27 mouse cellular contexts compared by ENCODE assay signal in genomic region chr1:172286740-172287139, GRCm38 (mm10). TPM values are rescaled to one million over a fixed set of nuclear protein-coding genes. Genes with fewer than 3 reads are reported as not detected.
DNase-seq lines count a peak whose midpoint lies in the region; ATAC-seq and TF ChIP-seq lines count a peak whose summit lies in the region.
"Had no signal": no experiment of that assay in that cellular context is flagged by ENCODE, and none has a peak within 500 bp of the region (broad histone marks: within the 10 kb centered on the region; RNA-seq: fewer than 3 reads in every experiment).

No protein-coding gene starts in this region.

- H3K4me3 ChIP-seq in layer of hippocampus, adult 2 months = no peak overlapping the region
- H3K4me3 ChIP-seq: embryonic facial prominence, embryonic 10.5 days; embryonic facial prominence, embryonic 12.5 days; forebrain, embryonic 13.5 days; forebrain, embryonic 15.5 days had no signal

- no peak for TF ChIP-seq CTCF in layer of hippocampus, adult 2 months (conservative IDR thresholded peaks at IDR 0.05)

- peak; percentile 36 for ATAC-seq in activated CD4-positive, CD25-positive, alpha-beta regulatory T cell, adult 4 months
- ATAC-seq: forebrain, embryonic 13.5 days; forebrain, embryonic 15.5 days; forebrain, postnatal 0 days; Patski had no signal

- peak; percentile 63 for DNase-seq in adrenal gland, adult 2 months
- no peak for DNase-seq in adrenal gland, adult 18-20 months (ENCODE audit: low spot score in 2 of 2)
- no peak for DNase-seq in layer of hippocampus, adult 2 months (ENCODE audit: low spot score in 2 of 2)
- no peak for DNase-seq in layer of hippocampus, adult 8-10 months (ENCODE audit: low spot score in 2 of 2)
- DNase-seq in urinary bladder, adult 2 months (ENCODE audit: low spot score) = no peak
- no peak for DNase-seq in cerebellum, postnatal 4 days (ENCODE audit: low spot score in 2 of 2)
- DNase-seq: adrenal gland, postnatal 10 days; adrenal gland, postnatal 25 days; B cell, adult 2 months; cerebellum, adult 11 months; cerebellum, adult 18-20 months; cerebellum, adult 8-10 months; cerebellum, adult 9-11 months; cerebellum, postnatal 14 days; cerebellum, postnatal 36 days; forebrain, postnatal 0 days had no signal

- peak overlapping the region; percentile 10; the same call in 1 of the 2 replicates for H3K27ac ChIP-seq in layer of hippocampus, adult 2 months
- H3K27ac ChIP-seq: embryonic facial prominence, embryonic 10.5 days; embryonic facial prominence, embryonic 12.5 days; forebrain, embryonic 13.5 days; forebrain, embryonic 15.5 days had no signal

RNA-seq across cellular contexts. Expression of gene Atp1a2, which starts 11.1 kb away (rescaled TPM):
- total RNA-seq in adrenal gland, adult 2 months (2021) = 100 to 1,000 TPM; 126 to 247 TPM
- polyA plus RNA-seq in adrenal gland, adult 2 months (2012; rRNA removed) = 57.3 and 85.0 TPM in 2 replicates
- 100 to 1,000 TPM; 128 to 221 TPM for total RNA-seq in adrenal gland, adult 18-20 months (2021)
- 100 to 1,000 TPM; 585 to 600 TPM for total RNA-seq in layer of hippocampus, adult 2 months (2021)
- total RNA-seq in layer of hippocampus, adult 8-10 months (2022) = 100 to 1,000 TPM; 613 to 678 (median 645) TPM
- polyA plus RNA-seq in activated CD4-positive, CD25-positive, alpha-beta regulatory T cell, adult 4 months (2017; shearing (Covaris generic)) = under 1 TPM; 0.08 to 0.12 TPM
- polyA plus RNA-seq in urinary bladder, adult 2 months (2012; rRNA removed) = 44.1 and 57.0 TPM in 2 replicates
- polyA plus RNA-seq: G1E had no signal

RNA-seq across cellular contexts. Expression of gene Igsf8, which starts 25.3 kb away (rescaled TPM):
- 10 to 100 TPM; 32.2 to 38.3 TPM for total RNA-seq in adrenal gland, adult 2 months (2021)
- 109 and 126 TPM in 2 replicates for polyA plus RNA-seq in adrenal gland, adult 2 months (2012; rRNA removed)
- 10 to 100 TPM; 20.8 to 27.8 TPM for total RNA-seq in adrenal gland, adult 18-20 months (2021)
- 100 to 1,000 TPM; 255 to 257 TPM for total RNA-seq in layer of hippocampus, adult 2 months (2021)
- 100 to 1,000 TPM; 226 to 260 (median 236) TPM for total RNA-seq in layer of hippocampus, adult 8-10 months (2022)
- polyA plus RNA-seq in activated CD4-positive, CD25-positive, alpha-beta regulatory T cell, adult 4 months (2017; shearing (Covaris generic)) = 1 to 10 TPM; 3.4 to 3.8 TPM
- polyA plus RNA-seq in urinary bladder, adult 2 months (2012; rRNA removed) = 54.7 and 60.0 TPM in 2 replicates

RNA-seq across cellular contexts. Expression of gene Atp1a4, which starts 28.5 kb away (rescaled TPM):
- 1 to 10 TPM in 1 of 2 experiments, under 1 TPM in 1; 0.62 to 3.6 TPM for total RNA-seq in adrenal gland, adult 2 months (2021)
- polyA plus RNA-seq in adrenal gland, adult 2 months (2012; rRNA removed) = 0.90 and 0.91 TPM in 2 replicates
- total RNA-seq in adrenal gland, adult 18-20 months (2021) = 1 to 10 TPM in 1 of 2 experiments, under 1 TPM in 1; 0.42 to 3.7 TPM
- not detected for total RNA-seq in layer of hippocampus, adult 2 months (2021)
- not detected for total RNA-seq in layer of hippocampus, adult 8-10 months (2022)
- not detected for polyA plus RNA-seq in activated CD4-positive, CD25-positive, alpha-beta regulatory T cell, adult 4 months (2017; shearing (Covaris generic))
- not detected in 2 replicates for polyA plus RNA-seq in urinary bladder, adult 2 months (2012; rRNA removed)
- total RNA-seq: CH12.LX; forebrain, postnatal 0 days had no signal
- polyA plus RNA-seq: cortical plate, adult 2 months; embryonic facial prominence, embryonic 10.5 days; embryonic facial prominence, embryonic 12.5 days; embryonic facial prominence, embryonic 14.5 days; forebrain, embryonic 11.5 days; forebrain, postnatal 0 days; G1E had no signal

RNA-seq across cellular contexts. Expression of gene Kcnj9, which starts 42.4 kb away (rescaled TPM):
- total RNA-seq in adrenal gland, adult 2 months (2021) = under 1 TPM; 0.09 to 0.17 TPM
- polyA plus RNA-seq in adrenal gland, adult 2 months (2012; rRNA removed) = 0.67 and 0.85 TPM in 2 replicates
- under 1 TPM in 1 of 2 experiments, not detected in 1; 0.22 TPM for total RNA-seq in adrenal gland, adult 18-20 months (2021)
- 10 to 100 TPM; 67.2 to 69.2 TPM for total RNA-seq in layer of hippocampus, adult 2 months (2021)
- total RNA-seq in layer of hippocampus, adult 8-10 months (2022) = 10 to 100 TPM; 66.5 to 88.7 (median 77.5) TPM
- polyA plus RNA-seq in activated CD4-positive, CD25-positive, alpha-beta regulatory T cell, adult 4 months (2017; shearing (Covaris generic)) = under 1 TPM in 1 of 2 experiments, not detected in 1; 0.08 TPM
- 0.04 and 0.23 TPM in 2 replicates for polyA plus RNA-seq in urinary bladder, adult 2 months (2012; rRNA removed)
- total RNA-seq: G1E had no signal
- polyA plus RNA-seq: G1E had no signal

RNA-seq across cellular contexts. Expression of gene Kcnj10, which starts 54.3 kb away (rescaled TPM):
- total RNA-seq in adrenal gland, adult 2 months (2021) = 1 to 10 TPM; 1.0 to 1.1 TPM
- 0.99 and 1.1 TPM in 2 replicates for polyA plus RNA-seq in adrenal gland, adult 2 months (2012; rRNA removed)
- total RNA-seq in adrenal gland, adult 18-20 months (2021) = 1 to 10 TPM; 1.3 to 1.5 TPM
- 10 to 100 TPM; 83.2 to 91.6 TPM for total RNA-seq in layer of hippocampus, adult 2 months (2021)
- total RNA-seq in layer of hippocampus, adult 8-10 months (2022) = 100 to 1,000 TPM in 2 of 4 experiments, 10 to 100 TPM in 2; 92.2 to 116 (median 100.0) TPM
- polyA plus RNA-seq in activated CD4-positive, CD25-positive, alpha-beta regulatory T cell, adult 4 months (2017; shearing (Covaris generic)) = under 1 TPM in 1 of 2 experiments, not detected in 1; 0.15 TPM
- 0.39 and 0.52 TPM in 2 replicates for polyA plus RNA-seq in urinary bladder, adult 2 months (2012; rRNA removed)
- polyA plus RNA-seq: G1E had no signal

Comparison
In these comparisons a context has a peak if more than half of its experiments do, and no peak if none do; other contexts are left out.
1. RNA of gene Igsf8, which starts 25.3 kb away (total RNA-seq): 255 to 257 TPM in layer of hippocampus, adult 2 months and 226 to 260 TPM in layer of hippocampus, adult 8-10 months; 32.2 to 38.3 TPM in adrenal gland, adult 2 months and 20.8 to 27.8 TPM in adrenal gland, adult 18-20 months; every median in the first group is over 4 times any median in the second.